Mouse (Mus musculus) megakaryocyte-erythroid progenitor cell, adult 5-6 weeks (primary cell): ENCODE data around the gene Cers1. TPM values are rescaled to one million over a fixed set of nuclear protein-coding genes. Genes with fewer than 3 reads are reported as not detected.
A peak's percentile ranks its signal among the peaks of the same experiment; 100 is the strongest.

ENCODE experiments used
- ATAC-seq: replicated peaks from 2 replicates; pipeline ENCODE4 v1.8.0; 2016; ENCODE audit warnings: mild to moderate bottlenecking, inconsistent platforms; ENCODE audit not compliant: severe bottlenecking, poor library complexity, low FRiP score, low TSS enrichment
- total RNA-seq, 2 experiments: library from RNA; stranded (forward) in 1 of 2; stranded (reverse) in 1 of 2; fragments of 200-1000, 215-1000 nt in 1 of 2; fragments of >200 nt in 1 of 2; fragmentation: Nextera tagmentation in 1 of 2; gene quantifications; 2 replicates each; pipeline ENCODE4 v1.2.3; 2014 to 2017

Cers1 gene
- total RNA-seq, 2 experiments from 2014 or later, result not detected

DNA sequence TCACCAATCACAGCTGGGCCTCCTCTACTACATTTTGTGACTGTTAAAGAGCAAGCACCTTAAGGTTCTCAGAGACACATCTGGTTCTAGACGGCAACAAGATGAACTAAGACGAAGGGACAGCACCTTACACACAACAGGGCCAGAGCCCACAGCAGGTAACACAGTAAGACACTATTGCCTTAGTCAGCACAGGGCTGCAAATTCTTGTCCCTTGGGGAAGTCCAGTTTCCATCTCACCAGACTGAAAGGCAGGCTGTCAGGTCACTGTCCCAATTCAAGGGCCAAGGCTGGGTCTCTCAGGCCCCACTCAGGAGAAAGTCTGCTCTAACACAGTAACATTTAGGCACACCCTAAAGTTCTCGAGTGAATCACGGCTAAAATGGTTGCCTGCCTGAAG, 31.9 kb downstream of the Cers1 start:
- no peak for ATAC-seq

DNA sequence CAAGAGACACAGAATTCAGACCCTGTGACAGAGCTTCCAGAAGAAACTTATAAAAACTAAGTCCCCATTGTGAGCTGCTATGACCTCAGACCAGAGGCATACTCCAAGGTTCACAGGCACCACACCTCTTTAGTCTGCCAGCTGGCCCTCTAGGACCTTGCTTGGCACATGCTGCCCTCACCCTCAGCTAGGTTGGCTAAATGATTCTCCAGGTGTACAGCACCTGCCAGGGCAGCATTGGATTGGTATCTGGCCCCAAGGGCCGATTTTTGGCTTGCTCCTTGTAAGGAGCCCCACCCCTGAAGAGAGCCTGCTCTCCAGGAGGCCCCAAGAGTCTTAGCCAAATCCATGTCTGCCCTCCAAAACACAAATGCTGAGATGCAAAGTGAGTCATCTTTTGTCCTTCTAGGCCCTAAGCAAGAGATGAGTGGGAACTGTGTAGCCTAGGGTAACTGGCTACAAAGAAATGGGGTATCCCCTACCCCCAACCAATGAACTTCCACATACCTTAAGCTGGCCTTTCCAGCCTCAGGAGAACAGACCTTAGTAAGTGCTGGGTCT, 32.4 kb downstream of the Cers1 start:
- no peak for ATAC-seq

DNA sequence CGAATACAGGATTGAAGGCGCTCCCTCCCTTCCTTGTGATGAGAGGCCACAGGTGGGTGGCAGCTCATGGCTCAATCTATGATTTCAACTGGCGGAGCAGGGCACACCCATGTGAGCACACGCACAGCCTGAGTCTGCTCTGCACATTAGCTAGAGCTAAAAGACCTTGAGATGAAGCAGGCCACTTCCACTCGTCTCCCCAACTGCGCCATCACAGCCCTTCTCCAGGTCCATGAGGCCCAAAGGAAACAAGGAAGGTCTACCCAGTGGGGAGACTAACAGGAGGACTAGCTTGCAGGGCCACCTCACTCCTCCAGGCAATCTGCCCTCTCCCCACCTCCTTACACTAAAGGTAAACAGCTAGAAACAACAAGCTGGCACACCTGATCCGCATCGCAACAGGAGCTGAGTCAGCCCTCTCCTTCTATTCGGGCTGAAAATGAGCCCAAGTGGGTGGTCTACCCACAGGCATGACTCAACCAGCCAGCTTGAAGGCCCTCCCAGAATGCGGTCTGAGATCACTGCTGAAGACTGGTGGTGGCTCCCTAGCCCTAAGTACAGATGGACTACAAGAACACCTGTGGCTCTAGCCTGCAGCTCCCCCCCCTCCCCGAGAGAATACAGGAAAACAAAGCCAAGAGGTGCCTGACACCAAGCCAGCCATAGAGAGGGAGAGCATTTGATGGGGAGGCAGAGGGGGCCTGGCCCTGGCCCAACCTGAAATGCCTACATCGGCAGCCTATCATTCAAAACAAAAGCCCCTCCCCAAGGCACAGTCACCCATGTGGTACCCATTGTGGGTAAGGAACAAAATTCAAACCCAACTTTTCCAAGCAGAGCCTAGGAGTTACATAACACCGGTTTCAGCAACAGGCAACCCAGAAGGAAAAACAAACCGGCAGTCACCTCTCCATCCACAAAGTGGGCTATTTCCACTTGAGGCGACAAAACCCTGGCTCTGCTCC, 35.7 kb downstream of the Cers1 start:
- ATAC-seq, result no peak

DNA sequence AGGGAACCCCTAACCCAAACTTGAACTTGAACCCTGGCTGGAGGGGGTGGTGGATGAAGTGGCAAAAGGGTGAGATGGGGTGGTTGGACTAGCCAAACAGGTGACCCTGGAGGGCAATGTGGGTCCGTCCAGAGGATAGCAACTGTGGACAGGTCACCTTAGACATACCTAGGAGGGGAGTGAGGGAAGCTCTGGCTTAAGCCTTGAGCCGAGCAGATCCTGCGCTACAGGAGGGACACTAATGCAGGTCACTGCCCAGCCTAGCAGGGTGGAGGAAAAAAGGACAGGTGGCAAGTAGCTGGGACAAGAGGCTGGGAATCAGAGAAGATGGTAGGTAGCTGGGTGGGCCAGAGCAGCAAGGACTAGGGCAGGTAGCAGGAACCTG, 36.4 kb downstream of the Cers1 start:
- no peak for ATAC-seq

DNA sequence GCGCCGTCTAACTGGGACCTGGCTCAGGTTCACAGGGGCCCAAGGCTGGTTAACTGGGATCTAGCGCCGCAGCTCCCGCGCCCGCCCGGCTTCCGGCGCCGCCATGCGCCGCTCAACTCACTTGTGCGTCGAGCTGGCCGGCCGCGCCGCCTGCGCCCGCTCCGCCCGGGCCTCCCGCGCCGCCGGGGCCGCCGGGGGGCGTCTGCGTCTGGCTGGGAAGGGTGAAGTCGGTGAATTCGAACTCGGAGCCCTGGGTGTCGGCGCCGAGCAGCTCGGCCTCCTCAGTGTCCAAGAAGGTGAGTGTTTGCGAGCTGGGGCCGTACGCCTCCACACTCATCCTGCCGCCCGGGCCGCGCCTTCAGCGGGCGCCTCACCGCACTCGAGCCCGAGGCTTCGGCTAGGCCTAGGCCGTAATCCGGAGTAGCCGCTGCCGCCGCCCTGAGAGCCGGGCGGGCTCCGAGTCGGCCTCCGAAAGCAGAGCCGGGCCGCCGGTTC, 37.1 kb downstream of the Cers1 start:
- ATAC-seq, result no peak

DNA sequence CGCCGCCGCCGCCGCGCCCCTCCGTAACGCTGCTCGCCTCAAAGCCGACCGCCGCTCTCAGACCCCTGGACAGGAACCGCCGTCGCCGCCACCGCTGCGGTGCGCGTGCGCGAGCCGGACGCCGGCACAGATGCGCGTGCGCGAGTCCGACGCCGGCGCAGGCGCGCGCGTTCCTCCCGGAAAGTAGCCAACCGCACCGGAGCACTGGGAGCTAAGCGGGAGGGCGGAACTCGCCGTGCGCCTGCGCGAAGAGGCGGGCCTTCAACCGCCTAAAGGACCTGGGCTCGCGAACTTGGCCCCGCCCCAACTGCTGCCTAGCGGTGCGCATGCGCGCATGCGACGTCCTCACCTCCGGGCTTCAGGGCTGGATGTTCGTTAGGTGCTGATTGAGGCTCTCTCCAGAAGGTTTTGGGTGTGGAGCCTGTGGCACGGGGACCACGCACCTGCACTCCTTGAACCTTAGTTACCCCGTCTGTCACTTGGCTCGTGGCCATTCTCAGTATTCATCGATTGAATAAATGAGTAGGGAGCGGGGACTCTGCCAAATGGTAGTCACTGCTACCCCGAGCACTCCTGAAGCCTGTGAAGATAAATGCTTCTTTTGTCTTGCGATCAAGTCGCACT, 37.7 kb downstream of the Cers1 start, which contains the start of gene Upf1:
Upf1 (minus strand) TSS at position 85 of the 624 bp plus-strand sequence.
- ATAC-seq, result peak; percentile 75

DNA sequence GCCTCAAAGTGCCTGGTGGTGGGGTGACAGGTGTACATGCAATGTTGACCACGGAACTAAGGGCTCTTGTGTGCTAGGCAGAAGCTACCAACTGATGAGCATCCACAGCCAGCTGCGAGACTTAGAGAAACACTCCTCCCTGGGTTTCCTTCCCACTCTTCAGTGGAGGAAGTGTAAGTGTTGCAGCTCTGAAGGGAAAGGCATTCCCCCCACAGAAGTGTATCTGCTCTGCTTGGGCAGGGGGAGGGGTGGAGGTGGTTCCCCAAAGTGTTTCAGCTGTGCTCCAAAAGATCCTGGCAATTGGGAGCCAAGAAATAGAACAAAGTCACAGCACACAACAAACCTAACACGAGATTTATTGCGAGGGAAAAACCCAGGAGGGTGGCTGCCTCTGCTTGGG, 38.4 kb downstream of the Cers1 start:
- no peak for ATAC-seq

DNA sequence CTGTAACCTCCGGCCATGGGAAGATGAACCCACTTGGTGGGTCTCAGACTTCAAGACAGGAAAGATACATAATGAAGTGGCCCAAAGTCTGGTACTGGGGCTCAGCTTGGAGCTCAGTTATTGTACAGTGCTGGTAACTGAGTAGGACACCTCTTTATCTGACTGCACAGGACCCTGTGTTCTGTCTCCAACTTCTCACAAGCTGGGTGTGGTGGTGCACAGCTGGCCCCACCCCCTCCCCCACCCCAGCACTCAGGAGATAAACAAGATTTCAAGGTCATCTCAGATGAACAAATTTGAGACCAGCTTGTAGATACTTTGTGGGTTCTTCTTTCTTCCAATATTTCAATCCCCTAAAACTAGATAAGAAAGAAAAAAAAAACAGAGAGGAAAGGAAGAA, 40.5 kb downstream of the Cers1 start:
- ATAC-seq, result peak; percentile 61

DNA sequence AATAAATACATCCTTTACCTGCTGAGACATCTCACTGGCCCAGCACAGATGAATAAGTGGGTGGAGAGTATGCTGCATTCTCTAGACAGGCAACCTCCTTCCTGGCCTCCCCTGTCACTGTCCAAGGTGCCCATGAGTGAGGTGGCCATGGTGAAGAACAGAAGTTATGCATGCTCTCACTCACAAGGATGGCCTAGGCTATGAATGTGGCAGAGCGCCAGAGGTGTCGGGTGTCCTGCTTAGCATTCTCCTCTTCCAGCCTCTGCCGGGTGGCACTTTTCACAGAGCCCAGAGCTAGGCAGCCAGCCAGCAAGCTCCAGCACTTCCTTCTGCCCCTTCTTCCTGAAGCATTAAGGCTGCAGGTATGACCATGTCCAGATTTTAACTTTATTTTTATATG, 43.8 kb downstream of the Cers1 start:
- ATAC-seq, result no peak

DNA sequence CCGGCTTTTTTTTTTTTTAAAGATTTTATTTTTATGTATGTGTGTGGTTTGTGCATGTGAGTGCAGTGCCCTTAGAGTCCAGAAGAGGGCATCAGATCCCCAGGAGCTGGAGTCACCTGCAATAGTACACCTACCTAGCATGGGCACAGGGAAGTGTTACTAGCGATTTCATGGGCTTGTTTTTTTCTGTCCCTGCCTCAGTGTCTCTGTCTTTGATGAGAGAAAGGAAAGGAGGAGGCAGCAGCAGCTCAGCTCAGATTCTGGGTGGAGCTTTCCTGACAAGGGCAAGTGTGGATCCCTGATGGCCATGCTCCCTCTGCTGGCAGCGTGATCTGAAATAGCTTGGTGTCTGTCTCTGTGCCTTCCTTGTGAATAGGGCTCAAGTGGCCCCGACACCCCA, 45.2 kb downstream of the Cers1 start:
- ATAC-seq, result peak; percentile 67; the same call in 1 of the 2 replicates

DNA sequence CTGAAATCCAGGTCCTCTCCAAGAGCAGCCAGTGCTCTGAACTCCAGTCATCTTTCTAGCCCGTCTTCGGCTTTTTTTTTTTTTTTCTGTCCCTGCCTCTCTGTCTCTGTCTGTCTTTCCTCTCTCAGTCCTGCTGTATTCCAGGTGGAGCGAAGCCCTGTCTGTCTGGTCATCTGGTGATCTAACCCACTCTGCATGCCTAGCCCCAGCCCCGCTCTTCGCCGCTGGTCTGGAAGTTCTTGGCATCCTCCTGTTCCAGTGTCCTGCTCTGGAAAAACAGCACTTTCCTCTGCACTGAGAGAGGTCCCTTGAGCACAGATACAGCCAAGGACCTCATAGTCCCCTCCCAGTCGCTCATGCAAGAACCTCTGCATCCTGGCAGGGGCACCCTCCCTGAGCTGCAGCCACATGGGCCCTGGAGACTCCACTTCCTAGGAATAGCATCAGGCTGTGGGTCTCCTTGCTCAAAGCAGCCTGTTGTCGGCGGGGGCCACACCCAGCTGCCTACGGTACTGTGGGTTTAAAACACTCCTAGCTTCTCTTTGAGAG, 46.0 kb downstream of the Cers1 start:
- ATAC-seq, result no peak

DNA sequence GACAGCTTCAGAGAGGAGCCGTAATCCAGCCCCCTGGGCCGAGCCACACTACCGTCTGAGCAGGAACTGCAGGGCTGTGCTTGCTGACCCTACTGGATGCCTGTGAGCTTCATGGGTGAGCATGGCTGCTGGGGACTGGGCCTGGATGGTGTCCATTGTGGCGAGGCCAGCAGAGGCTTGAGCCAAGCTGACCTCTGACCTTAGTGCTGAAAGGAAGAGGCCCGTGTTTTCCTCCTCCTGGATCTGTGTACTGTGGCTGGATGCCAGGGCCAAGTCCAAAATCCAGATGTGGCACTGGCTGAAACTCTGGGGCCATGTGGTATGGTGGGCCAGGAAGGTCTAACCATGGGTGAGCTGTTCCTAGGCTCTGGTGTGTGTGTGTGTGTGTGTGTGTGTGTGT, 48.5 kb downstream of the Cers1 start:
- ATAC-seq, result no peak

DNA sequence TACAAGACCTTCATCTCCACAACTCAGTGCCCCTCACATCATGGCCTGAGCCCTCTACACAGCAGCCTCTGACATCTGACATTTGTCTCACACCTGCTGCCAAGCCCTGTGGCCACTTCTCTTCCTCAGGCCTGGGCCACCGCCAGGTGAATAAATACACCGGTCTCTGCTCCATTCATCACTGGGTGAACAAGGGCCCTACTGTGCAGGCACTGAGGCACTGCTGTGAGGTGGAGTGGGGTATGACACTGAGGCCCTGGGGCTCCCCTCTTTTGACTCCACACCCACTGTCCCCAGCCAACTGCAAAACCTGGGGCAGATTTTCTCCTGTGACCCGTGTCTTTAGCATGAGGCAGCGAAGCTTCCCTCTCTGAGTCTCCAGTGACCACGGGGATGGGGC, 51.0 kb downstream of the Cers1 start:
- no peak for ATAC-seq

DNA sequence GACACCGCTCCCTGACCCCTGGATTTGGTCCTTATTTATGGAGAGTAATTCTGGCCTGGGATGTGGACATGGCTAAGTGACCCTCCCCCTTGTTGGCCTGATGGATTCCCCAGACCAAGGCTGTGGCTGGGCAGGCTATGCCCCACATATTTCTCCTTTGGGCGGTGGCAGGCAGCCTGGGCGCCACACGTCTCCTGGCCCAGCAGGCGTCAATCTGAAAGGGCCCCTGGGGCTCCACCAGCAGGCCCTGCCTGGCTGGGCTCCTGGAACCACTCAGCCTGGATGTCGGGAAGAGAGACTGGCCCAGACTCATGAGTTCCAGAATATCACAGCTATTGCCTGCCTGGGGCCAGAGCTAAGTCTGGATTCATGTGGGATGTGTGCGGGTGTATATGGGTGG, 54.9 kb downstream of the Cers1 start:
- ATAC-seq, result no peak

DNA sequence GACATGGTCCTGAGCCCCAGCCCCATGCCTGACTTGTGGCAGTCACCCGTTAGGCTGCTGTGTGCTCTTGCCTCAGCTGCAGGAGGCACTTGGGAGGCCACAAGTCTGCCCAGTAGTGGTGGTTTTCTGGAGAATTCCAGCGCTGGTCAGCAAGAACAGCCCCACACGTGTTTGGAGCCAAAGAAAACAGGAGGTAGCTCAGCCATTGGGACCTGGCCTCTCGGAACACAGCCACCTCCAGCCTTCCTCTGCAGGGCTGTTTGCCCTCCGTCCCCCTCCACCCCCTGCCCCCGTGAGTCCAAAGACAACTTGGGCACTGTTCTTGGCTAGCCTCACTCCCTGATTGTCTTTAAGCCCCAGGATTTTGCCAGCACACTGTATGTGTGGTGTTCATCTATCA, 56.4 kb downstream of the Cers1 start:
- no peak for ATAC-seq

DNA sequence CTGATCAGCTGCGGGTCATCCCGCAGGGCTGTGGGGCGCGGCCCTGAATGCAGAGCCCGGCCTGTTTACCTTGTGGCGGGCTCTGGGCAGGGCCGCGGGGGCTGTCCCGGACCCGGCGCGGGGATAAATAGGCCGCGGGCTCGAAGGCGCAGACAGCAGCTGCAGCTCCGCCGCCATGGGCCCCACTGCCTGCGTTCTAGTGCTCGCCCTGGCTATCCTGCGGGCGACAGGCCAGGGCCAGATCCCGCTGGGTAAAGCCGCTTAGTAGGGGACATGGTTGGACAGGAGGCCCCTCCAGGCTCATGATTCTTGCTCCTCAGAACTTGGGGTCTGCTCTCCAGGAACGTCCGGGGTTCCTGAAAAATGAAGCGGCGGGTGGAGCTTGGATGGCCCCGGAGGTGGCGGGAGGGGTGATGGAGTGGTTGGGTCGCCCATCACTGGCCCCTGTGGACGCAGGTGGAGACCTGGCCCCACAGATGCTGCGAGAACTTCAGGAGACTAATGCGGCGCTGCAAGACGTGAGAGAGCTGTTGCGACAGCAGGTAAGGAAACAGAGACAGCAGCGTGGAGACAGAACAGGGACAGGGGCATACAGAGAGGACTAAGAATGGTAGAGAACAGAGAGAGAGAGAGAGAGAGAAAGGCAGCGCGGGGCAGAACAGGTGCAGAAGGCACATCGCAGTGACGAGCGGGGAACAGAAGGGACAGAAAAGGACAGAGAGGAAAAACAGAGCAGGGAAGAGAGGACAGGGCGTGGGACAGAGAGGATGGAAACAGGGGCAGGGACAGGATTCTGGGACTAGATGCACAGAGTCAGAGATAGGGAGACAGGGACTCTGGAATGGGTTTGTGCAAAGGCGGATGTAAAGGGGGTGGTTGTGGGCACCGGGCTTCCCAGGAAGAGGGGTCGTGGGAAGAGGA, 58.1 kb downstream of the Cers1 start, which contains the start of gene Comp:
Comp (plus strand) TSS at position 162 of the 921 bp plus-strand sequence.
- no peak for ATAC-seq

DNA sequence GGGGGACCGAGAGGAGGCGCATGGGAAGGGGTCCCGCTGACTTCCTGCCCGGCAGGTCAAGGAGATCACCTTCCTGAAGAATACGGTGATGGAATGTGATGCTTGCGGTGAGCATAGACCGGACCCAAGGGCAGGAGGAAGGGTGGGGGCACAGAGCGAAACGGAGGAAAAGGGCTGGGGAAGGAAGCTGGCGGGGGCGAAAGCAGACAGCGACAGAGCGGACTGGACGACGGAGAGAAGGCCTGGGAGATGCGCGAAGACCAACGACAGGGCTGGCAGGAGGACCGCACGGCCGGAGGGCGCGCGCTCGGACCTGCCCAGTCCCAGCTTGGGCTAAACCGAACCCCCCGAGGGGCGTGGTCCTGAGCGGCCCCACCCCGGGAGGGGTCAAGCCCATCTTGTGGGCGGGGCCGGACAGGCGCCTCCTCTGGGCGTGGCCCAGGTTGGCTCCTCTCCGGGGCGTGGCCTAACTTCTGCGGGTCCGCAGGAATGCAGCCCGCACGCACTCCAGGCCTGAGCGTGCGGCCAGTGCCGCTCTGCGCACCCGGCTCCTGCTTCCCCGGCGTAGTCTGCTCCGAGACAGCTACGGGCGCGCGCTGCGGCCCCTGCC, 58.8 kb downstream of the Cers1 start:
- peak; percentile 56 for ATAC-seq

DNA sequence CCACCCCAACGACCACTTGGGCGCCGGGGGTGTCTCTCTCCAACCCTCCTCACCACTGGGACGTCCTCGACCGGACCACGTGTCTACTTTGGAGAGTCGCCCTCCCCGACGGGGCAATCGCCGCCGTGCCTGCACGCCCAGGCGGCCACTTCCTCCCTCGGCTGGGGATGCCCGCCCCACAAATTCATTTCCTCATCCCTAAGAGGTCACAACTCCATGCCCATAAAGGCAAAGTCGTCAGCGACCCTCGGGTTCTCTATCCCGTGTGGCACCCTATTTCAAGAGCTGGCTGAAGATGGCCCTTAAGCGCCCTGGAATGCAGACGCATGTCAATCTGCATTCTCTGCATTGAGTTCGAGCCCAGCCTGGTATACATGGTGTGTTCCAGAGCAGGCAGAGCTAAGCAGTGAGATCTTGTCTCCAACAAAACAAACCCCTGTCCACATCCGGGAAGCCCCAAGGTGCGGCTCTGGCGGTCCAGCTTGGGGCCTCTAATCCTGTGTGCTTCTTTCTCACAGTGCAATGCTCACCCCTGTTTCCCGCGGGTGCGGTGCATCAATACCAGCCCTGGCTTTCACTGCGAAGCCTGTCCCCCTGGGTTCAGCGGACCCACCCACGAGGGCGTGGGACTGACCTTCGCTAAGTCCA, 59.8 kb downstream of the Cers1 start:
- ATAC-seq, result no peak
